Mouse (Mus musculus) retina, postnatal 7 days (tissue): ENCODE data around the gene Ccnd3.

Experiments
- DNase-seq: peaks from one replicate; pipeline ENCODE4 v3.0.0-alpha.2; 2012; ENCODE audit warnings: low read depth, low spot score

Ccnd3 gene

GRCm38 (mm10) chr17:47515180-47515844 lies 10.5 kb downstream of the Ccnd3 start:
- no peak for DNase-seq

- no peak for DNase-seq
These were observed 11.4 kb downstream of the Ccnd3 start for GRCm38 (mm10) chr17:47516232-47516631.

- DNase-seq, result no peak
These were observed 13.4 kb downstream of the Ccnd3 start for GRCm38 (mm10) chr17:47518205-47518604.

- DNase-seq, result peak; percentile 76
These were observed 16.9 kb downstream of the Ccnd3 start for GRCm38 (mm10) chr17:47521551-47522258.

- DNase-seq, result no peak
These were observed 17.7 kb downstream of the Ccnd3 start for GRCm38 (mm10) chr17:47522536-47522935.

- no peak for DNase-seq
These were observed 18.4 kb downstream of the Ccnd3 start for GRCm38 (mm10) chr17:47523211-47523682.

- DNase-seq, result no peak
These were observed 19.2 kb downstream of the Ccnd3 start for GRCm38 (mm10) chr17:47524055-47524454.

- DNase-seq, result no peak
These were observed 20.1 kb downstream of the Ccnd3 start for GRCm38 (mm10) chr17:47524991-47525390.

- no peak for DNase-seq
These were observed 22.1 kb downstream of the Ccnd3 start for GRCm38 (mm10) chr17:47526856-47527520.

GRCm38 (mm10) chr17:47527581-47528300 lies 22.9 kb downstream of the Ccnd3 start:
- DNase-seq, result no peak

GRCm38 (mm10) chr17:47528919-47529318 lies 24.1 kb downstream of the Ccnd3 start:
- no peak for DNase-seq

GRCm38 (mm10) chr17:47529595-47529994 lies 24.7 kb downstream of the Ccnd3 start:
- no peak for DNase-seq

GRCm38 (mm10) chr17:47531387-47531818 lies 26.6 kb downstream of the Ccnd3 start:
- DNase-seq, result no peak

GRCm38 (mm10) chr17:47532364-47532763 lies 27.5 kb downstream of the Ccnd3 start:
- no peak for DNase-seq

GRCm38 (mm10) chr17:47533691-47534090 lies 28.8 kb downstream of the Ccnd3 start:
- no peak for DNase-seq

- no peak for DNase-seq
These were observed 31.0 kb downstream of the Ccnd3 start for GRCm38 (mm10) chr17:47535812-47536236.

- no peak for DNase-seq
These were observed 33.2 kb downstream of the Ccnd3 start for GRCm38 (mm10) chr17:47538049-47538448.

- DNase-seq, result no peak
These were observed 34.3 kb downstream of the Ccnd3 start for GRCm38 (mm10) chr17:47539128-47539527.

GRCm38 (mm10) chr17:47542061-47542460 lies 37.2 kb downstream of the Ccnd3 start:
- no peak for DNase-seq

GRCm38 (mm10) chr17:47543051-47543650 lies 38.3 kb downstream of the Ccnd3 start:
- DNase-seq, result no peak

- no peak for DNase-seq
These were observed 40.3 kb downstream of the Ccnd3 start for GRCm38 (mm10) chr17:47545154-47545553.
